Mouse (Mus musculus) frontal cortex, postnatal 14 days (tissue): Measurements from ENCODE around the gene Slc19a3.

Experiments used
- DNase-seq, 2 experiments: peaks; one replicate each; pipeline ENCODE4 v3.0.0; 2022; ENCODE audit warnings: low spot score in 2 of 2

Slc19a3 gene

GRCm38 (mm10) chr1:83038109-83038672 lies at the start of gene Slc19a3:
TSS of gene Slc19a3 (minus strand) at chr1:83038448.
- peak in 1 of 2 experiments; percentile 8 for DNase-seq

DNA sequence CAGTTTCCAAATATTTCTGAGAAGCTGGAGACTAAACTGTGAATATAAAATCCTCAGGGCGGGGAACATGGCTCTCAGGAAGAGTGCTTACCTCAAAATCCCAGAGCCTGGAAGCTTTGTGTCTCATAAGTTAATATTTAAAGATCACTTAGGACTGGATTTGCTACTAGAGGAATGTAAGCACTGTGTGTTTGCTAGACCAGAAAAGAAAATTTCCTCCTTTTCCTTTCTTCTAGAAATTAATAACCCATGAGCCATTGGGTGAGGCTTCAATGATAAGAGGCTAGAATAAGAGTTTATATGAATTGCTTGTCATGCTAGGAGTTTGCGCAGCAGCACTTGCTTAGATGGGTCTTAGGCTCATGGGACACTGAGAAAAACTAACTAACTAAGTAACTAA lies 46.5 kb upstream of the Slc19a3 start:
- no peak for DNase-seq

GRCm38 (mm10) chr1:83077016-83077415 lies 38.8 kb upstream of the Slc19a3 start:
- no peak for DNase-seq

GRCm38 (mm10) chr1:83076190-83076917 lies 38.1 kb upstream of the Slc19a3 start:
- DNase-seq: peak in 1 of 2 experiments; percentile 22

GRCm38 (mm10) chr1:83075526-83076189 lies 37.4 kb upstream of the Slc19a3 start:
- DNase-seq: no peak

- no peak for DNase-seq
These were observed 29.0 kb upstream of the Slc19a3 start for GRCm38 (mm10) chr1:83067205-83067604.

DNA sequence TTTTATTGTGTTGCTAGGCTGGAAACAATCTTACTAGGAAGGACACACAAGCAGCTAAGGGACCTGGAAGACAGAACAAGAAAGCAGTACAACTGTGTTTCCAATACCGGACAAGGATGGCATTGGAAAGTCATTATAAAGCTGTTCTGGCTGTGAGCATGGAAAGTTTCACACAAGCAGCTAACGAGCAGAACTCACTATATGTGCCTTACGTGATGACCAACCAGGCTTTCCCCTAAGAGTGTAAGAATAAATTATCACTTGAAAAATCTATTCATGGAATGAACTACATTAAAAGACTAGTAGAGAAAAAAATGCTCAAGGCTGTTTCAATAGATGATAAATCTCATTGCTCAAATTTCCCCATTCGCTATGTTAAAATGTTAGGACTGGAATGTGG lies 28.3 kb upstream of the Slc19a3 start:
- no peak for DNase-seq

DNA sequence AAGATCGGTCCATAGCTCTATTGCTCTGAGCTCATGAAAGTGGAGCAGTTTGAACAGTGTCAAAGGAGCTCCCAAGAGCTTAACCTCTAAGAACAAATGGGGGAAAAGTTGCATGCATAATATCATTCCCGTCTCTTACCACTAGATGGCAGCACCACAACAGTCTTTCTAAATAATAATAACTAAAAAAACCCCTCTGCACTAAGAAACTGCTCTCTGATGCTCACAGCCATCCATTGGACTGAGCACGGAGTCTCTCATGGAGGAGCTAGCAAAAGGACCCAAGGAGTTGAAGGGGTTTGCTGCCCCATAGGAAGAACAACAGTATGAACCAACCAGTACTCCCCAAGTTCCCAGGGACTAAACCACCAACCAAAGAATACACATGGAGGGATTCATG lies 26.6 kb upstream of the Slc19a3 start:
- no peak for DNase-seq

- no peak for DNase-seq
These were observed 22.4 kb upstream of the Slc19a3 start, which contains the start of gene Krtap28-13 for GRCm38 (mm10) chr1:83060643-83061042. TSS of gene Krtap28-13 (plus strand) at chr1:83060930.

- no peak for DNase-seq
These were observed 21.0 kb upstream of the Slc19a3 start, which contains the start of gene A030005K14Rik for GRCm38 (mm10) chr1:83059278-83059677. TSS of gene A030005K14Rik (minus strand) at chr1:83059378.

DNA sequence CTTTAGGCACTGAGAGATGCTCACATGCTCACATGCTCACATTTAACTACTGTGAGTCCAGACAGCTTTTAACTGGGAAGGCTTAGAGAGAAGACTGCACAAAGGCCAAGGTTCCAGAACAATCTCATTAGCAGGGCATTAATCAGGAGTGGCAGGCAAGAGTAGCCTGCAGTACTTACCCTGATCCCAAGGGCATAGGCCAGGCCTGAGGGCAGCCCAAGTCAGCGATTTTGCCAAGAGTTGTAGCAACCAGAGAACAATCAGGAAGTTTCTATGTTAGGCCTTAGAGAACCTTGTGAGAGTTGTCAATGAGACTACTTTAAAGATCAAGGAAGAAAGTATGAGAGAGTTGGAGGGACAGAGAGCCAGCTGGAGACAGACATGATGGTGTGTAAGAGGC lies 20.2 kb upstream of the Slc19a3 start:
- DNase-seq: no peak

GRCm38 (mm10) chr1:83044882-83045427 lies 6.7 kb upstream of the Slc19a3 start, which contains the start of gene Gm47969:
TSS of gene Gm47969 (plus strand) at chr1:83044932.
- no peak for DNase-seq

DNA sequence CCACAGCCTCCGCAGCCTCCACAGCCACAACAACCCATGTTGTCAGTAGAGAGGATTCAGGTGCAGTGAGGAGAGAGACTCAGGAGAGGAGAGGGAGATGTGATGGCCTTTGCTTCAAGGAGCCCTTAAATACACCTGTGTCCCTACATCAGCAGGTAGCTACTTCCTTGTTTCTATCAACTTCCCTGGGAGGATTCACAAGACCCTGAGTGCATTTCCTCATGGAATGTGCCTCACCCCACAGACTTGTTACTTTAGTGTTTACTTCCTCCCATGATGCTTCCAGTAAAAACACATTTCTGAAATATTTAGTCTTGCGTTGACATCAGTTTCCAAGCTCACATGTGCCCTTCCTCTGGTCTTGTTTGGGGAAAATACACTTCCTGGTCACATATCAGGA lies 4.1 kb upstream of the Slc19a3 start, which contains the start of gene Krtap28-10:
Gene Krtap28-10, minus strand, starts transcription at position 101 of the 400 bp plus-strand sequence.
- no peak for DNase-seq

DNA sequence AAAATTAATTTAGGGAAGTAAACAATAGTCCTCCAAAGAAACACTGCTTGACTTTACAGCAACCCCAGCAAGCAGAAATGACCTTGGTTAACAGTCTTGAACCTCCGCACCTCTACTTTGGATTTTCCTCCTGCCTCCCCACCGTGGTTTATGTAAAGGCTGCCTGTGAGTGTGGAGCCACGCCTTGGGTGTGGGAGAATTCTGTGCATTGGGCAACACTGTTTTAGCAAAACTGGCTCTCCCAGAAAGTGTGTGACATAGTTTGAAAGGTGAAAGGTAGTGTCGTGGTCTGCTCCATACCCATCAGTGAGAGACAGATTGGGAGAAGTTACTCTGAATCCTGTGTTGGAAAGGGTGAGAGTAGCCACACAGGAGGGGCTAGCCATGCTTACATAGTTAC lies 832 bp upstream of the Slc19a3 start:
- no peak for DNase-seq

- DNase-seq: no peak
These were observed 1.2 kb downstream of the Slc19a3 start for GRCm38 (mm10) chr1:83036892-83037667.

GRCm38 (mm10) chr1:83034509-83034908 lies 3.7 kb downstream of the Slc19a3 start:
- no peak for DNase-seq

DNA sequence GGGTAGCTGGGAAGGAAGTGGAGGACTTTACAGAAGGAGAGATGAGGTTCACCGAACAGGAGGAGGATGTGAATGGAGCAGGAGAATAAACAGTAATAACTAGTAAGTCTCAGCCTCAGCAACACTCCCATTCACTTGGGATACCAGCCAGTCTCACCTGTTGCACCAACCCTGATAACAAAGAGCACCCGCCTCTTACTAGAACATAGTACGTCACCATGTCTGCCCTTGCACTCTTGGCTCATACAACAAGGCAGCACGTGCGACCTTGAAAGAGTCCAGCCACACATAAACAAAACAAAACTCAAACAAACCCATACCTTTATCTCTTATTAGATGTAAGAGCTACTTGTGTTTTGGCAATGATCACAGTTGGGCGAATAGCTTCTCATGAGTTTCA lies 5.7 kb downstream of the Slc19a3 start:
- no peak for DNase-seq

DNA sequence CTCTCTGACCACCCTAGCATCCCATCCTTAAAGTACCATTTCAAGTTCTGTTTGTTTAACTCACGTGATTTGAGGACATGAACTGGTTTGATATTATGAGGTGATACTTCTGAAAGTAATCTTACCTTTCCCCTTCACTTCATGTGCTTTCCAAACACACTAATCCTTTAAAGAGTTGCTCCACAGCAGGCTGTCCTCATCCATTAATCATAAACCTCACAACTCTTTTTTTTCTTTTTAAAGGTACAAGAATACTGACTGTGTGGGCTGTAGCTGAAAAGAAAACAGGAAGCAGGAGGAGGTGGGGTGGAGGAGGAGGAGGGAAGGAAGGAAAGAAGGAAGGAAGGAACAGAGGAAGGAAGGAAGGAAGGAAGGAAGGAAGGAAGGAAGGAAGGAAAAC lies 6.3 kb downstream of the Slc19a3 start:
- no peak for DNase-seq

DNA sequence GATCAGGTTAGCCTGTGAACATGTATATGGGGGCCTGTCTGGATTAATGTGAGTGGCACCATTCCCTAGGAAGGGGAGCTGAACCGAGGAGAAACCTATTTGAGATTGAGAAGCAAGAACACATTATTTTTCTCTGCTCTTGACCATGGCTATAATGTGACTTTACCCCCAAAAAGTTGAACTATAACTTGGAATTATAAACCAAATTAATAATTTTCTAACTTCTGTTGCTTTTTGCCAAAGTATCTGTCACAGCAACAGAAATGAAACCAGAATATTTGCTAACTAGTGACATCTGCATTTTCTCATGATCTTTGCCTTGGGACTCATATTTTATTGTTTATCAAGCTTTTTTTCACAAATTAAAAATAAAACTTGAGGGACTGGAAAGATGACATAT lies 21.7 kb downstream of the Slc19a3 start:
- DNase-seq: no peak

- no peak for DNase-seq
These were observed 22.8 kb downstream of the Slc19a3 start for GRCm38 (mm10) chr1:83015329-83015879.

- no peak for DNase-seq
These were observed 23.8 kb downstream of the Slc19a3 start for GRCm38 (mm10) chr1:83014477-83014876.
